Mouse (Mus musculus): ENCODE results near the gene Borcs6. TPM values are rescaled to one million over a fixed set of nuclear protein-coding genes. Genes with fewer than 3 reads are reported as not detected.
A peak's percentile ranks its signal among the peaks of the same experiment; 100 is the strongest.

The Borcs6 gene
- polyA plus RNA-seq, 1 experiment: 14.3 TPM

- no peak for TF ChIP-seq CTCF (IDR thresholded peaks at IDR 0.05; ENCODE audit: control insufficient read depth, insufficient read depth, insufficient read length)
- TF ChIP-seq MYOG (IDR thresholded peaks at IDR 0.05; ENCODE audit: control insufficient read depth, extremely low read depth, insufficient read length): no peak
- no peak for TF ChIP-seq USF1 (IDR thresholded peaks at IDR 0.05; ENCODE audit: low read depth)
- no peak for TF ChIP-seq MYOD1 (IDR thresholded peaks at IDR 0.05; ENCODE audit: control insufficient read depth, insufficient read length, low read depth)
- no peak for TF ChIP-seq MAX (IDR thresholded peaks at IDR 0.05)
- TF ChIP-seq FOSL1 (IDR thresholded peaks at IDR 0.05; ENCODE audit: insufficient read depth, low read length, poor library complexity, severe bottlenecking): no peak
- TF ChIP-seq CEBPB (IDR thresholded peaks at IDR 0.05; ENCODE audit: low read depth): no peak
- peaks cover 22% of the 10 kb centered on the region for H3K79me2 ChIP-seq (ENCODE audit: control insufficient read depth, insufficient read depth)
- H3K4me3 ChIP-seq (ENCODE audit: insufficient read depth, poor library complexity, severe bottlenecking): no peak overlapping the region
- H3K79me3 ChIP-seq (ENCODE audit: low read depth): peaks cover 16% of the 10 kb centered on the region
- no peak overlapping the region for H3ac ChIP-seq (ENCODE audit: control insufficient read depth, insufficient read length, low read depth)
- H3K36me3 ChIP-seq (ENCODE audit: control insufficient read depth, insufficient read depth): peaks cover 6% of the 10 kb centered on the region
- H3K27me3 ChIP-seq (ENCODE audit: control insufficient read depth, insufficient read depth, insufficient read length): no peaks in the 10 kb centered on the region
Observed at GRCm38 (mm10) chr11:69085608-69086007, 26.1 kb downstream of the Borcs6 start.

- Histone ChIP-seq H3K79me2 (ENCODE audit: control insufficient read depth, insufficient read depth) (peaks cover 29% of the 10 kb centered on the region), H3K36me3 (ENCODE audit: control insufficient read depth, insufficient read depth) (peaks cover 13% of the 10 kb centered on the region), H3ac (ENCODE audit: control insufficient read depth, insufficient read length, low read depth) (no peak overlapping the region), H3K27me3 (ENCODE audit: control insufficient read depth, insufficient read depth, insufficient read length) (no peaks in the 10 kb centered on the region), H3K4me3 (ENCODE audit: insufficient read depth, poor library complexity, severe bottlenecking) (no peak overlapping the region), H3K79me3 (ENCODE audit: low read depth) (peaks cover 18% of the 10 kb centered on the region)
- TF ChIP-seq MYOD1 (IDR thresholded peaks at IDR 0.05; ENCODE audit: control insufficient read depth, insufficient read length, low read depth): no peak
- TF ChIP-seq FOSL1 (IDR thresholded peaks at IDR 0.05; ENCODE audit: insufficient read depth, low read length, poor library complexity, severe bottlenecking): no peak
- TF ChIP-seq MYOG (IDR thresholded peaks at IDR 0.05; ENCODE audit: control insufficient read depth, extremely low read depth, insufficient read length): no peak
- TF ChIP-seq CTCF (IDR thresholded peaks at IDR 0.05; ENCODE audit: control insufficient read depth, insufficient read depth, insufficient read length): no peak
- no peak for TF ChIP-seq MAX (IDR thresholded peaks at IDR 0.05)
- TF ChIP-seq CEBPB (IDR thresholded peaks at IDR 0.05; ENCODE audit: low read depth): no peak
- no peak for TF ChIP-seq USF1 (IDR thresholded peaks at IDR 0.05; ENCODE audit: low read depth)
Observed at GRCm38 (mm10) chr11:69086390-69086789, 26.9 kb downstream of the Borcs6 start.

GRCm38 (mm10) chr11:69087082-69087481 lies 27.6 kb downstream of the Borcs6 start:
- peaks cover 17% of the 10 kb centered on the region for H3K36me3 ChIP-seq (ENCODE audit: control insufficient read depth, insufficient read depth)
- H3K79me2 ChIP-seq (ENCODE audit: control insufficient read depth, insufficient read depth): peaks cover 36% of the 10 kb centered on the region
- H3ac ChIP-seq (ENCODE audit: control insufficient read depth, insufficient read length, low read depth): no peak overlapping the region
- no peak for TF ChIP-seq CEBPB (IDR thresholded peaks at IDR 0.05; ENCODE audit: low read depth)
- TF ChIP-seq MAX (IDR thresholded peaks at IDR 0.05): no peak
- TF ChIP-seq CTCF (IDR thresholded peaks at IDR 0.05; ENCODE audit: control insufficient read depth, insufficient read depth, insufficient read length): no peak
- no peak for TF ChIP-seq FOSL1 (IDR thresholded peaks at IDR 0.05; ENCODE audit: insufficient read depth, low read length, poor library complexity, severe bottlenecking)
- no peak for TF ChIP-seq USF1 (IDR thresholded peaks at IDR 0.05; ENCODE audit: low read depth)
- no peak for TF ChIP-seq MYOG (IDR thresholded peaks at IDR 0.05; ENCODE audit: control insufficient read depth, extremely low read depth, insufficient read length)
- no peak for TF ChIP-seq MYOD1 (IDR thresholded peaks at IDR 0.05; ENCODE audit: control insufficient read depth, insufficient read length, low read depth)
- peaks cover 18% of the 10 kb centered on the region for H3K79me3 ChIP-seq (ENCODE audit: low read depth)
- H3K4me3 ChIP-seq (ENCODE audit: insufficient read depth, poor library complexity, severe bottlenecking): no peak overlapping the region
- no peaks in the 10 kb centered on the region for H3K27me3 ChIP-seq (ENCODE audit: control insufficient read depth, insufficient read depth, insufficient read length)

GRCm38 (mm10) chr11:69087597-69087996 lies 28.1 kb downstream of the Borcs6 start:
- peaks cover 18% of the 10 kb centered on the region for H3K79me3 ChIP-seq (ENCODE audit: low read depth)
- H3K36me3 ChIP-seq (ENCODE audit: control insufficient read depth, insufficient read depth): peaks cover 19% of the 10 kb centered on the region
- no peak for TF ChIP-seq CTCF (IDR thresholded peaks at IDR 0.05; ENCODE audit: control insufficient read depth, insufficient read depth, insufficient read length)
- TF ChIP-seq FOSL1 (IDR thresholded peaks at IDR 0.05; ENCODE audit: insufficient read depth, low read length, poor library complexity, severe bottlenecking): no peak
- no peak for TF ChIP-seq MYOG (IDR thresholded peaks at IDR 0.05; ENCODE audit: control insufficient read depth, extremely low read depth, insufficient read length)
- no peak for TF ChIP-seq CEBPB (IDR thresholded peaks at IDR 0.05; ENCODE audit: low read depth)
- TF ChIP-seq MYOD1 (IDR thresholded peaks at IDR 0.05; ENCODE audit: control insufficient read depth, insufficient read length, low read depth): no peak
- H3ac ChIP-seq (ENCODE audit: control insufficient read depth, insufficient read length, low read depth): no peak overlapping the region
- peaks cover 36% of the 10 kb centered on the region for H3K79me2 ChIP-seq (ENCODE audit: control insufficient read depth, insufficient read depth)
- no peak overlapping the region for H3K4me3 ChIP-seq (ENCODE audit: insufficient read depth, poor library complexity, severe bottlenecking)
- no peaks in the 10 kb centered on the region for H3K27me3 ChIP-seq (ENCODE audit: control insufficient read depth, insufficient read depth, insufficient read length)

- H3K27me3 ChIP-seq (ENCODE audit: control insufficient read depth, insufficient read depth, insufficient read length): no peaks in the 10 kb centered on the region
- TF ChIP-seq CEBPB (IDR thresholded peaks at IDR 0.05; ENCODE audit: low read depth) (no peak), FOSL1 (IDR thresholded peaks at IDR 0.05; ENCODE audit: insufficient read depth, low read length, poor library complexity, severe bottlenecking) (no peak), CTCF (IDR thresholded peaks at IDR 0.05; ENCODE audit: control insufficient read depth, insufficient read depth, insufficient read length) (no peak), MYOG (IDR thresholded peaks at IDR 0.05; ENCODE audit: control insufficient read depth, extremely low read depth, insufficient read length) (no peak), MYOD1 (IDR thresholded peaks at IDR 0.05; ENCODE audit: control insufficient read depth, insufficient read length, low read depth) (no peak), MAX (IDR thresholded peaks at IDR 0.05) (no peak)
- peak within 1 kb of the TSS; percentile 95 for H3ac ChIP-seq (ENCODE audit: control insufficient read depth, insufficient read length, low read depth)
- H3K79me3 ChIP-seq (ENCODE audit: low read depth): peaks cover 18% of the 10 kb centered on the region
- H3K4me3 ChIP-seq (ENCODE audit: insufficient read depth, poor library complexity, severe bottlenecking): peak within 1 kb of the TSS; percentile 97
- H3K79me2 ChIP-seq (ENCODE audit: control insufficient read depth, insufficient read depth): peaks cover 36% of the 10 kb centered on the region
- peaks cover 22% of the 10 kb centered on the region for H3K36me3 ChIP-seq (ENCODE audit: control insufficient read depth, insufficient read depth)
Observed at GRCm38 (mm10) chr11:69088103-69088855, 28.8 kb downstream of the Borcs6 start, which contains the start of gene Vamp2. Gene Vamp2, plus strand, starts transcription at chr11:69088490.
